Mouse (Mus musculus) limb, embryonic 12.5 days (tissue): ENCODE data around the gene Cacnb4. TPM values are rescaled to one million over a fixed set of nuclear protein-coding genes. Genes with fewer than 3 reads are reported as not detected.

Source experiments
- ATAC-seq: fragments of 200-750 bp; cut with Nextera tagmentation; 2 replicates; pipeline ENCODE4 v1.8.0; 2017; ENCODE audit warnings: low read depth, moderate TSS enrichment; ENCODE audit not compliant: insufficient number of reproducible peaks, insufficient read depth, low FRiP score, low TSS enrichment
- H3K27ac ChIP-seq: fragments of 300-500 bp; sonication (generic); 2 replicates; pipeline ENCODE4 v1.5.1; 2016; ENCODE audit warnings: mild to moderate bottlenecking, moderate library complexity
- H3K27me3 ChIP-seq: fragments of 300-500 bp; sonication (generic); 2 replicates; pipeline ENCODE4 v1.6.1; 2016; ENCODE audit warnings: mild to moderate bottlenecking, moderate library complexity
- H3K36me3 ChIP-seq: fragments of 300-500 bp; sonication (generic); 2 replicates; pipeline ENCODE4 v1.6.1; 2016; ENCODE audit warnings: mild to moderate bottlenecking, moderate library complexity
- H3K4me1 ChIP-seq: fragments of 300-500 bp; sonication (generic); replicated peaks from 2 replicates; pipeline ENCODE4 v1.6.1; 2016
- H3K4me2 ChIP-seq: fragments of 300-500 bp; sonication (generic); 2 replicates; pipeline ENCODE4 v1.6.1; 2016; ENCODE audit warnings: mild to moderate bottlenecking, moderate library complexity
- H3K4me3 ChIP-seq: fragments of 300-500 bp; sonication (generic); replicated peaks from 2 replicates; pipeline ENCODE4 v1.5.1; 2016; ENCODE audit warnings: mild to moderate bottlenecking
- H3K9ac ChIP-seq: fragments of 300-500 bp; sonication (generic); replicated peaks from 2 replicates; pipeline ENCODE4 v1.6.1; 2016; ENCODE audit warnings: mild to moderate bottlenecking, moderate library complexity
- H3K9me3 ChIP-seq: fragments of 300-500 bp; sonication (generic); 2 replicates; pipeline ENCODE4 v1.6.1; 2016; ENCODE audit warnings: mild to moderate bottlenecking, moderate library complexity
- whole genome bisulfite sequencing: fragments of 180-500 bp; shearing (Covaris S2); methylation state at CpG from one replicate; pipeline ENCODE4 v1.1.7; 2016; 5-methylcytosine and 5-hydroxymethylcytosine counted together
- polyA plus RNA-seq: library from polyadenylated mRNA; unstranded; fragments of >200 nt; fragmentation: Nextera tagmentation; extraction: Ambion mirVana; gene quantifications from 2 replicates; pipeline ENCODE4 v1.2.1, GENCODE M21; 2016

Cacnb4 gene
- polyA plus RNA-seq, 1 experiment from 2014 or later, result 0.88 TPM

DNA sequence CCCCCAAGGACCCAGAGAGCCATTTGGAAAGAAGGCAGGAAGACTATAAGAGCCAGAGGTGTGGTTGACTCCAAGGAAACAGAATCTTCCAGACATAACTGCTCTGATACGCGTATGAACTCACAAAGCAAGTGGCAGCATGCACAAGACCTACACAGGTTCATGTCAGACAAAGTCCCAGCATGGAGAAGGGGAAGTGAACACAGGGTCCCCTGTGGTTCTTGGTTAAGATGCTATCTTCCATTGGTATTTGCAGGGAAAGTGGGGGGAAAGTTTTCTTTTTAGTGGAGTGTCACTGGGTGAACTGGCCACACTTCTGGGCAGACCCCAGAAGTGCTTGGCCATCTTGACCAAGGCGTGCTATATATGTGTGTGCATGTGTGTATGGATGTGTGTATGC lies 128.2 kb downstream of the Cacnb4 start:
- H3K27ac ChIP-seq, result no peak overlapping the region
- 0 out of 2 replicates have a peak, but pooled peaks cover 2% of the 10 kb centered on the region for H3K9me3 ChIP-seq
- H3K4me2 ChIP-seq, result no peak overlapping the region
- no peaks in the 10 kb centered on the region for H3K4me1 ChIP-seq
- ATAC-seq, result no peak
- H3K36me3 ChIP-seq, result no peaks in the 10 kb centered on the region
- no peak overlapping the region for H3K9ac ChIP-seq
- 97% methylated on average over 3 of the region's 3 CpGs for WGBS
- no peaks in the 10 kb centered on the region for H3K27me3 ChIP-seq
- H3K4me3 ChIP-seq, result no peak overlapping the region

DNA sequence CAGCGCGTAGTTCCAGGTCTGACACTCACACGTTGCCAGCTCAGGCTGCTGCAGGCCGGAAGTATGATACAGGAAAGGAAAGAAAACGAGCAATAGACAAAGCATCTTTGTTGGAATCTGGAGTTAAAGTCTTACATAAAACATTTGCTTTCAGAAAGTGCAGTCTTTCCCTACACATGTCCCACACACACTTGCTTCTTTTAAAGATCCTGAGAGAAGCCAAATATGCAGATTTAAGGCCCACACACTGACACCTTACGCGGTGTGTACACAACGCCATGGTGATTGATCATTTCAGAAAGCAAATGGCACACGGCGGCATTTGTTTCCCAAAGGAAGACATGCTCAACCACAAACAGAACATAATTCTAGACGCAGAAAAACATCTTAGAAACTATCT lies 129.3 kb downstream of the Cacnb4 start:
- WGBS, result 87% methylated on average over 11 of the region's 11 CpGs
- Histone ChIP-seq H3K9ac (no peak overlapping the region), H3K9me3 (no peaks in the 10 kb centered on the region), H3K27ac (no peak overlapping the region), H3K27me3 (no peaks in the 10 kb centered on the region), H3K4me2 (no peak overlapping the region), H3K4me1 (no peaks in the 10 kb centered on the region), H3K4me3 (no peak overlapping the region), H3K36me3 (no peaks in the 10 kb centered on the region)
- ATAC-seq, result no peak

DNA sequence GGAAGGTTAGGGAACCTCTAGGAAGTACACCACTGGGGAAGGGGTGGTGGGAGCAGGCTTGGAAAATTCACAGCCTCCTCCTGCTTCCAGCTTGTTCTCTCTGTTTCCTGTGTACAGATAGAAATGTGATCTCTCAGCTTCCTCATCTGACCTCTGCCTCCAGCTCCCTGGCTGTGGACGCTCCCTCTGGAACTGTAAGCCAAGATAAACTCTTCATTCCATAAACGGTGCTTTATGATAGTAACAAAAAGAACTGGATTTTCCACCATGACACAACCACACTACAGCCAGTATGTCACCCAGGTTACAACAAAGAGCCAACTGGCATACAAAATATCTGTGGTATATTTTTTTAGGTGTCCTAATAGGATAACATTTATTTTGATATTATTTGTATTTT lies 132.1 kb downstream of the Cacnb4 start:
- Histone ChIP-seq H3K27me3 (no peaks in the 10 kb centered on the region), H3K4me1 (no peaks in the 10 kb centered on the region), H3K27ac (no peak overlapping the region), H3K4me3 (no peak overlapping the region), H3K36me3 (no peaks in the 10 kb centered on the region), H3K4me2 (no peak overlapping the region), H3K9me3 (no peaks in the 10 kb centered on the region), H3K9ac (no peak overlapping the region)
- ATAC-seq, result no peak
- WGBS, result 94% methylated on average over 2 of the region's 2 CpGs

DNA sequence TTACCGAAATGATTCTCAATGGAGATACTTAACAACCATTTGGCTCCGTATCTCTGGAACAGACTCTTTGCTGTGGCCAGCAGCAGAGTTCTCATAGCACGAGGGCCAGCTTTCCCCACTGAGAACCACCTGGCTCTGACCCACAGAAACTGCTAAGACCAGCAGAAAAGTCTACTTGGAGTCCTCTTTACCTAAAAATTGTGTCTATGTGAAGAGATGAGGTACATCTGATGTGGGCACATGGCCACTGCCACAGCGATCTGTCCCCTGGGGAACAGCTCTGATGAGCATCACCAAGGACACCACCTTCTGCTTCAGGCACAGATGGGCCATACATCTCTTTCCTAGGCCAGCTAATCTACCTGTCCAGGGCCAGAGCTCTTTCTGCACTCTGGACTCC lies 135.6 kb downstream of the Cacnb4 start:
- H3K4me3 ChIP-seq, result no peak overlapping the region
- 92% methylated on average over 4 of the region's 4 CpGs for whole genome bisulfite sequencing
- H3K4me1 ChIP-seq, result no peaks in the 10 kb centered on the region
- no peak overlapping the region for H3K4me2 ChIP-seq
- H3K9me3 ChIP-seq, result no peaks in the 10 kb centered on the region
- no peak overlapping the region for H3K27ac ChIP-seq
- ATAC-seq, result no peak
- no peaks in the 10 kb centered on the region for H3K27me3 ChIP-seq
- H3K9ac ChIP-seq, result no peak overlapping the region
- no peaks in the 10 kb centered on the region for H3K36me3 ChIP-seq

DNA sequence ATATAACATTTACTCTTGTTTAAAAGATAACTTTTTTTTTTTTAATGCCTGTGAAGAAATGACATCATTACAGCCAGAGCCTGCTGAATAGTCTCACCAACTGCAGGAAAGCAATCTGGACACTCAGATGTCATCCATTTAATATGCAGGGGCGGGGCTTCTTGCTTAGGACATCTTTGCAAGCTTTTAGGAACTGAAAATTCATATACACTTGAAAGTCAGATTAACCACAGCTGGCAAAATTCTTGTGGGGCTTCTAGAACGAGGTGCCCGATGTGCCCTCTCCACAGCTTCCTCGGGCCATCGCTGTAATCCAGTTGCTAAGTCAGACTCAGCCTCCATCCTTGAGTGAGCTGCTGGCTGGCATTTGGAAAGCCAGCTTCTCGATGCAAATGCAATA lies 137.3 kb downstream of the Cacnb4 start:
- Histone ChIP-seq H3K9me3 (no peaks in the 10 kb centered on the region), H3K27me3 (no peaks in the 10 kb centered on the region), H3K4me2 (no peak overlapping the region), H3K27ac (no peak overlapping the region), H3K4me1 (no peaks in the 10 kb centered on the region), H3K36me3 (no peaks in the 10 kb centered on the region), H3K9ac (no peak overlapping the region), H3K4me3 (no peak overlapping the region)
- WGBS, result 86% methylated on average over 6 of the region's 6 CpGs
- ATAC-seq, result no peak

DNA sequence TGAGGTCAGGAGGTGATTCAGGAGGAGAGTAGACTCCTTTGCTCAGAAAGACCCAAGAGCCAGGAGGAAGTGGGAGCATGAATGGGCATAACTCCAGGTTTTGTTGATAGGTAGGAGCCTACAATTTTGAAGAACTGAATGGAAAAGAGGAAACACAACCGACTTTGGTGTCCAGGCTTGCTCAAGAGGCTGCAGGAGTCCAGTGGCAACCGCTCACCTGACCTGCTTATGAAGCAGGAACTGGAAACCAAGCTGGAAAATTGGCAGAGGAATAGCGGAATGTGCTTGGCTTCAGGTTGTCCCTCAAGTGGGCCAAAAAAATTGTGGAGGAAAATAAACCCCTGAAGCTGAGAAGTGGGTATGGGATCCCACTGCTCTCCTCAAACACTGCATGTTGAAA lies 139.0 kb downstream of the Cacnb4 start:
- Histone ChIP-seq H3K27me3 (no peaks in the 10 kb centered on the region), H3K4me1 (no peaks in the 10 kb centered on the region), H3K36me3 (no peaks in the 10 kb centered on the region), H3K27ac (no peak overlapping the region), H3K9me3 (no peaks in the 10 kb centered on the region), H3K4me2 (no peak overlapping the region), H3K4me3 (no peak overlapping the region), H3K9ac (no peak overlapping the region)
- 85% methylated on average over 3 of the region's 3 CpGs for WGBS
- ATAC-seq, result no peak

DNA sequence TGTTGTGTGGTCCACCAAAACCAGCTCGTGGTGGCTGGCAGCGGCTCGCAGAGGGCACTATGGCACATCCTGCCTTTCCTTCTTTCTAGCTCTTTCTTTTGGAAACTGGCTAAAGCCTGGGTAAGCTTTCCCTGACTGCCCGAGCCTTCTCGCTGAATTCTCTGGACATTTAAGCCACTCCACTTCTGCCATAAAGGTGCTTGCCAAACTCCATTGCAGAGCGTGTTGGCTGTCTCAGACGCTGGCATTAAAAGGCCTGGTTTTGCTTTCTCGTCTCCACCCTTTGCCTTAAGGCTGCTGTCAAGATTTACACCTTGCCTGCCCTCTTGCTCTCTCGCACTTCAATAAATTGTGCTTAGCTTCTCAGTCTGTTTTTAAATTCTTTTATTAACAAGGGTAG lies 139.5 kb downstream of the Cacnb4 start:
- no peak for ATAC-seq
- H3K9ac ChIP-seq, result no peak overlapping the region
- H3K4me2 ChIP-seq, result no peak overlapping the region
- no peak overlapping the region for H3K27ac ChIP-seq
- WGBS, result 75% methylated on average over 9 of the region's 9 CpGs
- H3K9me3 ChIP-seq, result no peaks in the 10 kb centered on the region
- no peaks in the 10 kb centered on the region for H3K27me3 ChIP-seq
- H3K4me3 ChIP-seq, result no peak overlapping the region
- H3K4me1 ChIP-seq, result no peaks in the 10 kb centered on the region
- no peaks in the 10 kb centered on the region for H3K36me3 ChIP-seq

DNA sequence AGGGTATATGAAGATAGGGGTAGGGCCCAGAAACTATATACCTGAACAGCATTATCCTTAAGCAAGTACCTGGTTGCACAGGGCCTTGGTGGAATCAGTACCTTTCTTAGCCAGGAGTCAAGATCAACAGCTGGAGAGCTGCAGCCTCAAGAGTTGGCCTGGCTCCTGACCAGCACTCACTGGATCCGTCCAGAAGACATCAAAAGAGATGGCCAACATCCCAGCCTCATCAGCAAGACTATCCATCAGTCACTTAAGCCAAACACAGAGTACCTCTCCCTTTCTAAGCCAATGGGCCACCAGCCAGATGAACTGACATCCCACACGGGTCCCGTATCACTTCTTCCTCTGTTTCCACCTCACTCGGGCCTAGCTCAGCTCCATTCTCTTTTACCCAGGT lies 140.1 kb downstream of the Cacnb4 start:
- H3K27me3 ChIP-seq, result no peaks in the 10 kb centered on the region
- WGBS, result 87% methylated on average over 4 of the region's 4 CpGs
- H3K4me3 ChIP-seq, result no peak overlapping the region
- H3K4me2 ChIP-seq, result no peak overlapping the region
- H3K9ac ChIP-seq, result no peak overlapping the region
- H3K4me1 ChIP-seq, result no peaks in the 10 kb centered on the region
- no peak for ATAC-seq
- no peak overlapping the region for H3K27ac ChIP-seq
- H3K9me3 ChIP-seq, result no peaks in the 10 kb centered on the region
- no peaks in the 10 kb centered on the region for H3K36me3 ChIP-seq

DNA sequence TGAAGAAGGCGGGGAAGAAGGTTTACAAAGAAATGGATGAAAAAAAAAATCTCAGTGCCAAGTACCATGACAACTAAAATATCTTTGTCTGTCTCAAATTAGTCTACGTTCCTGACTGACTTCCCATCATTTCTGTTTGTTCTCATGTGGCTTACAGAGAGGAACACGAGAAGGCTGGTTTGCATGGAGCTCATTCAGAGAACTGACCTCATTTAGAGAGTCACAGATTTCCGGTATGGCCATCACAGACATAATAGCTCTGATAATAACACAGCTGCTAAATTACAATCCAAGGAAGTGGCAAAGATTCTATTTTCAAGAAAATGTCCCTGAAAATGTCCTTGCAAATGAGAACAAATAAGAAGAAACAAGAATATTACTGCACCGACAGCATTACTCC lies 142.9 kb downstream of the Cacnb4 start:
- ATAC-seq, result no peak
- H3K4me2 ChIP-seq, result no peak overlapping the region
- H3K27me3 ChIP-seq, result no peaks in the 10 kb centered on the region
- no peaks in the 10 kb centered on the region for H3K36me3 ChIP-seq
- no peak overlapping the region for H3K4me3 ChIP-seq
- WGBS, result 84% methylated on average over 5 of the region's 5 CpGs
- no peaks in the 10 kb centered on the region for H3K9me3 ChIP-seq
- H3K9ac ChIP-seq, result no peak overlapping the region
- H3K27ac ChIP-seq, result no peak overlapping the region
- H3K4me1 ChIP-seq, result no peaks in the 10 kb centered on the region

DNA sequence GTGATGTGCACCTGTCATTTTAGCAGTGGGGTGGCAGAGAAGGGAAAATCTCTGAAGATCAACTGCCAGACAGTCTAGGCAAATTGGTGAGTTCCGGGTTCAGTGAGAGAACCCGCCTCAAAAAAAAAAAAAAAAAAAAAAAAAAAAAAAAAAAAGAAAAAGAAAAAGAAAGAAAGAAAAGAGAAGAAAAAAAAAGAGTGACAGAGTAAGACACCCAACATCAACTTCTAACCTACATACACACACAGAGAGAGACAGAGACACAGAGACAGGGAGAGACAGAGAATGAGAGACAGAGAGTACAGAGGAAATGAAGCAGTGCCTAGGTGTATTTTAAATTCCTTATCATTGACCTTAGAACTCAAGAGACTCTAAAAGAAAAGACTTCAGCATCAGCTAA lies 146.1 kb downstream of the Cacnb4 start:
- no peak overlapping the region for H3K9ac ChIP-seq
- no peaks in the 10 kb centered on the region for H3K27me3 ChIP-seq
- WGBS, result 82% methylated on average over 2 of the region's 2 CpGs
- H3K36me3 ChIP-seq, result no peaks in the 10 kb centered on the region
- H3K9me3 ChIP-seq, result no peaks in the 10 kb centered on the region
- H3K27ac ChIP-seq, result no peak overlapping the region
- ATAC-seq, result no peak
- H3K4me2 ChIP-seq, result no peak overlapping the region
- no peaks in the 10 kb centered on the region for H3K4me1 ChIP-seq
- no peak overlapping the region for H3K4me3 ChIP-seq

DNA sequence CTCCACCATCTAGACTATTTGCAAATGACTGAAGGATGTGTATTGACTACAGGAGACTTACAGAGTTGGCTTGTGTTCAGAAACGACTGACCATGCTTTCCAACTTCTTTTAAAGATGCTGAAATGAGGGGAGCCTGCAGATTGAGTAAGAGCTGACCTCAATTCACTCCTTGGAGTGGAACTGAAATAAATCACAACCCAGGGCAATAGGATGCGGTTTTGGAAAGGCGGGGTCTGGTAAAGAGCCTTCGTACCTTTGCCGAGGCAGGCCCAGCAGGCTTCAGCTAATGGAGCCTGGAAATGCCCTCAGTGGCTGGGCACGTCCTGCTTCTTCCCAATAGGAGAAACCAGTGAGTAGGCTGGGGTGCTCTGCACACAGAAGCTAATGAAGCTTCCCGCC lies 147.4 kb downstream of the Cacnb4 start:
- 82% methylated on average over 7 of the region's 7 CpGs for WGBS
- H3K4me3 ChIP-seq, result no peak overlapping the region
- no peak overlapping the region for H3K27ac ChIP-seq
- no peaks in the 10 kb centered on the region for H3K27me3 ChIP-seq
- H3K4me1 ChIP-seq, result no peaks in the 10 kb centered on the region
- ATAC-seq, result no peak
- H3K36me3 ChIP-seq, result no peaks in the 10 kb centered on the region
- H3K9me3 ChIP-seq, result no peaks in the 10 kb centered on the region
- H3K9ac ChIP-seq, result no peak overlapping the region
- no peak overlapping the region for H3K4me2 ChIP-seq

DNA sequence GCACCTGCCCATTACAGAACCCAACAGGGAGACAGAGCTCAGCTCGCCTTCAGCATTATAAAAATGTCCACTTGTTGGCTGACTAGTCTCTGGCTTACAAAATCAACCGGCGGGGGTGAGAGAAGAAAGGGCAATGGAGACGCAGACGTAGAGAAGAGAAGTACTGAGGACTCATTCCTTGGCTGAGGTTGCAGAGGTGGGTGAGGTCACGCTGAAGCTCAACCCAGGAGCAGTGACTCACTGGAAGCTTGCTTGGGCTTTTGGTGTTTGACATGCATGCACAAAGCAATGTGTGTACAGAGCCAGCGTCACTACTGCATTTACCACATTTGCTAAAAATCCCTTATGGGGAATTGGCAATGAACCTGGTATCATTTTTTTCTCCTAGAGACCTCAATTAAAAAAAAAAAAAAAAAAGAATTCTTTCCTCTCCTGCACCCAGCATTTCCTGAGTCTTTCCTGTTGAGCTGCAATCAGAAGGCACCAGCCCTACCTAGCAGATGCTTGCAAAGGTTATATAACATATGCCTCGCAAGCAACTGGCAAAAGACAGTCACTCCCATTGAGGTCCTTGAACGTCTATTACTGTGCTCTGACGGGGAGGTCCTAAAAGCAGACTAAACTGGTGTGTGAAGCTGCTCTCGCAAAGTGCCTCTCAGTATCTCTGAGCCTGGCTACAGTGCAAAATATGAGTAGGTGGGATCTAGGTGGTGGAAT lies 150.6 kb downstream of the Cacnb4 start:
- H3K4me1 ChIP-seq, result no peaks in the 10 kb centered on the region
- H3K36me3 ChIP-seq, result no peaks in the 10 kb centered on the region
- H3K27ac ChIP-seq, result no peak overlapping the region
- 78% methylated on average over 11 of the region's 11 CpGs for WGBS
- H3K4me3 ChIP-seq, result no peak overlapping the region
- H3K9ac ChIP-seq, result no peak overlapping the region
- H3K27me3 ChIP-seq, result no peaks in the 10 kb centered on the region
- no peak overlapping the region for H3K4me2 ChIP-seq
- no peaks in the 10 kb centered on the region for H3K9me3 ChIP-seq
- no peak for ATAC-seq
